Mouse (Mus musculus) frontal cortex, postnatal 25 days (tissue): ENCODE measurements around the gene Gstm4.

ENCODE experiments used
- DNase-seq, 2 experiments: peaks; one replicate each; pipeline ENCODE4 v3.0.0; 2022; ENCODE audit warnings: low spot score in 2 of 2

Gene Gstm4

GRCm38 (mm10) chr3:108044394-108045140 is at the start of gene Gstm4:
Gene Gstm4, minus strand, starts transcription at chr3:108044894.
- DNase-seq: peak; percentile 61 to 77

DNA sequence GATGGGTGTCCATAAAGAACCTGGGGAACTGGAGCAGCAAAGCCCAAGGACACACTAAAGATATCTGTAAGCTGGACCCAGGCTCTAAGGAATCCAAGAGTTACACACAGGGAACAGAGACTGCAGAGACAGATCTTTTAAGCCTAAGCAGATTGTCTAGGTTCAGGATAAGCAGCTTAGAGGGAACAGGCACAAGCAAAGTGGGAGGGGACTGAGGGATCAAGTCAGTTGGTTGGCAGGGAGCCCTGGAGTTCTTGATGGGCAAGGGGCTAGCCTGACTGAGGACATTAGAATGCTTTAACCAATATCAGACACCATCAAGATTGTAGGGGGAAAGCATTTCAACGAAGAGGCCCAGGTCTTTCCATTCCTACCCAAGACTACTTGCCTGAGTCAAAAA is 49.5 kb upstream of the Gstm4 start:
- DNase-seq: no peak

GRCm38 (mm10) chr3:108093306-108093705 is 48.6 kb upstream of the Gstm4 start:
- no peak for DNase-seq

DNA sequence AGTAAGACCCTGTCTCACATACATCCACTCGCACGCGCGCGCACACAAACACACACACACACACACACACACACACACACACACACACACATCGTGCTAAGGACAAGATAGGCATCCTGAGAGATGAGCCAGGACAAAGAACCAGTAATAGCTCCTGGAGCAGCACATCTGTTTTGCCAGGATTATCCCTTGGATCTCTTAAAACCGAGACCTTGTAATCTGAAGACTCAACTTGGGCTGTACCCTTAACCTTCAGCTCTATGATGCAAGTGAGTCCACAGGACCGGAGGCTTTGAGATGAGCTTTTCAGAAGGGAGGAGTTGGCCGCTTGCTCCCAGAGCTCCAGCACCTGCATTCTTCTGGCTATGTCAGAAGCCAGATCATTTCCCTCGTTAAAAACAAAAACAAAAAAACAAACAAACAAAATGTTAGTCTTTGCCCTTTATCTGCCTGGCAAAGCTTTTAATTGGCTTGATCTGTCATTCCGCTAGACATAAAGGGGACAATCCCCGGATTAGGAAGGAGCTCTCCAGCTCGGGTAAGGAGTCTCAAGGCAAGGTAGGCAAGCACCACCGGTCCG is 47.9 kb upstream of the Gstm4 start, which contains the start of gene Gnat2:
TSS of gene Gnat2 (plus strand) at position 254 of the 580 bp plus-strand sequence.
- no peak for DNase-seq

GRCm38 (mm10) chr3:108092030-108092429 is 47.3 kb upstream of the Gstm4 start:
- no peak for DNase-seq

DNA sequence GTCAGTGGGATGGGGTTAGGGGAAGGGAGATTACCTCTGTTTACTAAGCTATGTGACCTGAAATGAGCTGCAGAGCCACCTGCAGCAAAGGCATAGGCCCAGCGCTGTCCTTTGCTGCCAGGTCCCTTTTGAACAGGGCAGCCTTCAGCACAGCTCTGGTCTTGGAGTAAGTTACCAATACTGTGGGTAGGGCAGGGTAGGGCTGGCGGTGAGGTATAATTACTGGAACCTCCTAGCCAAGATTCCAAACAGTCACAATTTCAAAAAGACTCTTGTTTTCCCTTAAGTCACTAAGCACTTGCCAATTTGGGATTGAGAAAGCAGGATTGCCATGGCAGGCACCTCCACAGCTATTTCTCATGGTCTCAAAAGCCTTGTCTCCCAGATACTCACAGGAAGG is 45.9 kb upstream of the Gstm4 start:
- no peak for DNase-seq

DNA sequence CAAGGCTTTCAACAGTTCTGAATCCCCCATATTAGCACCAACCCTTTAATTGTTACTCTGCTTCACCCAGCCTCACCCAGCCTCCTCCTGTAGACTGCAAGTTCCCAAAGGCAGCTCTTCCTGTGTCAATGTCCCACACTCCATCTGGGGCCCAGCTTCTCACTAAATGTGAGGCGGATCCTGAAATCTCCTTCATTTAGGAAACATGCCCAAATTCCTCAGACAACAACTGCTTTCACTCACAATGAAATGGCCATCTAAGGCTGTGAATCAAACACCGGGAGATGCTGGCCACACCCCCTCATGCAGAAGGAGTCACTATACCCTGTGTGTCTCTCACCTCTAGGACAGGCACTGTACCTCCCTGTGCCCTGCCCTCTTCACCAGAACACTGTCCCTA is 45.2 kb upstream of the Gstm4 start:
- no peak for DNase-seq

- DNase-seq: no peak
These were observed 44.2 kb upstream of the Gstm4 start for GRCm38 (mm10) chr3:108088842-108089380.

- DNase-seq: no peak
These were observed 42.6 kb upstream of the Gstm4 start for GRCm38 (mm10) chr3:108087329-108087728.

DNA sequence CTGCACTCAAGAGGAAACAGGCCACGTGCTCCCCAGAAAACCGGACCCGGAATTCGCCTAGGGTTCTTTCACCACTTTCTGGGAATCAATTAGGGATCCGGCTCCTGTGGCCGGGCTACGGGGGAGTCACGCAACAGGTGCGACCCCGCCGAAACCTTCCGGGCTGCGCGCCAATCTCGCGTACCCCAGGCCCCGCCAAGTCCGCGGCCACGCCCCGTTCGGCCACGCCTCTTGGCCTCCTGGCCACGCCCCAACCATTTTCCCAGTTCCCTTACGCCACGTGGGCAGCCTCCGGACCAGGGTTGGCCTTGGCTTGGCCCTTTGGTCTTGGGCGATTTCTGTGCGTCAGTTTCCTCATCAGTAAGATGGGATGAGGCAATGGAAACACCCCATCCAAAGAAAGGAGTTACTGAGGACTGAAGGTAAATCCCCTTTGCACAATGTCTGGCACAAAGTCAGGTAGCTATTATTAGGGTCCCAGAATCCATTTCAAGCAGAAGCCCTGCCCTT is 41.8 kb upstream of the Gstm4 start, which contains the start of gene Ampd2:
TSS of gene Ampd2 (minus strand) at position 182 of the 510 bp plus-strand sequence.
- no peak for DNase-seq

GRCm38 (mm10) chr3:108085721-108086469 is 41.2 kb upstream of the Gstm4 start:
- DNase-seq: no peak

GRCm38 (mm10) chr3:108085281-108085720 is 40.6 kb upstream of the Gstm4 start:
- peak; percentile 81 to 85 for DNase-seq

DNA sequence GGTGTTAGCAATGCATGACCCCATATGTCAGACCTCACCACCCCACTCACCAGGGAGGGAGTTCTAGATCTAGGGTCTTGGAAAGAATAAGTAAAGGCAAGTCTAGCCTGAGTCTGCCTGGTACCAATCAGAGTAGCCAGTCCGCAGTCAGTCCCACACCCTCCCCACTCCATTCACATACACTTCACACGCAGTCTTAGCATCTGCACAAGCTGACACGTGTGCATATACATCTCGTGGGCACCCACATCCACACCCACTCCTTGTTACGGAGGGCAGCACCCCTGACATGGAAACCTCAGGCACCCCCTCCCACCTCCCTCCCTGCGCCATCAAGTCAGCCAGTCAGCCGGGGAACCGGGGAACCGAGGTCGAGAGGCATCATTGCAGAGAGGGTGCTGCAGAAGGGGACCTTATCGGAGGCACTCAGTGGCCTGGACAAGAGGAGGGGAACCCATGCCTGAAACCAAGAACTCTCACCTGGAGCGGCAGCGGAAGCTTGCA is 40.1 kb upstream of the Gstm4 start:
- DNase-seq: peak in 1 of 2 experiments; percentile 36

DNA sequence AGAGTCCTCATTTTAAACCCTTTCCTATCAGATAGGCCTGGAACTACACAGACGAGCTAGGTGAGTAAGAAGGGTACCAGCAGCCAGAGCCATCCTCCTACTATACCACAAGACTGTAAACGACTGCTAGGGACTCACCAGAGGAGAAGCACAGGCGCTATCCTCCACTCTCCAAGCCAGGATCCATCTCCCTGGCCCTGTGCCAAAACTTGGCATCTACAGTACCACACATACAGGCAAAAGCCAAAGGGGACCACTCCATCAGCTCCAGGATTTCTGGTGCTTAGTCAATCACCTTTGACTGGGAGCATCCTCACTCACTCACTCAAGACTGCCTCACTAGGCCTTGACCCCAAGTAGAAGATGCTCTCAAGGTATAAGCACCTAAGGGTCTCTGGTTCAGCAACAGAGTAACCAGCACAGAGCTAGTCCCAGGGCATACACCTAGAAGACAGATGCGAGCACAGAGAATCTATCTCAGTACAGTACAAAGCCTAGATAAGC is 39.3 kb upstream of the Gstm4 start:
- no peak for DNase-seq

GRCm38 (mm10) chr3:108083161-108083560 is 38.5 kb upstream of the Gstm4 start:
- no peak for DNase-seq

DNA sequence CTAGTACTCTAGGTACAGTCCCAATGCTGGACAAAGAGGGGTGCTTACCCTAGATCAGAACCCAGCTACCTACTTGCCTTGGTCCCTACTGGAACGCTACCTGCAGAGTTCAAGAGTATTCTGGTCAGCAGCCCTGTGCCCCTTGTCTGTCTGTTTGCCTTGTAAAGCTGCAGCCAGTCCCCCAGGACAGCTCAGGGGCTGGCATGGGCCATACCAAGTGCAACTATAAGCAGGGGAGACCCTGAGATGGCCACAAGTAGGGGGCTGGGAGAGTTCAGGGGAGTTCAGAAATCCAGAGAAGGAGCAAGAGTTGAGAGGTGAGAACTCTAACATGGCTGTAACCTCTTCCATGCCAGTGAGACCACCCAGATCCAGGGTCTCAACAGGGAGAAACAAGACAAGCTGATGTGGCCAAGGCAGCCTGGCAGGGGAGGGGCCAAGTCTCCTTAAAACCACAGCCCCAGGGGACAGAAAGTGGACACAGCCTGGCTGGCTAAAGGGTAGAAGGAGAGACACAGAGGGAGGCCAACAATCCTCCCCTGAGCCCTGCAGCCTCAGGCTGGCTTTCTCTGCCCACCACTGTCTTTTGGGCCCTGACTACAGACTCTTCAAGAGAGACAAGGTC is 37.7 kb upstream of the Gstm4 start:
- no peak for DNase-seq

DNA sequence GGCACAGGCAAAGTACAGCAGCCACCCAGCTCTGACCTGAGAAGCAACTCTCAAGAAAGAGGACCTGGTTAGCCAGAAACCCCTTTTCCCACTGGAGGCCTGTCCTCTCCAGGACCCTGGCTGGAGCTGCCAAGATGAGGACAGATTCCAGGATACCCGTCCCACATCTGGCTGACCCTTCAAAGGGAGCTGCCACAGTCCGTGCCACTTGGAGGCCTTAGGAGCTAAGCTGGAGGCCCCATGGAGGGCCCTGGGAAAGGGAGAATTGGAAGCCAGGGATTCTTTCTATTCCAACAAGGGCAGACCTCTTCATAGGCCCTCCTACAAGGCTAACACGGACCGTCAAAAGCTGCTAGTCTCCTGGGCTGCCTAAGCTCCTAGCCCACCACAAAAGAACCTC is 37.0 kb upstream of the Gstm4 start:
- no peak for DNase-seq

GRCm38 (mm10) chr3:108076836-108077235 is 32.1 kb upstream of the Gstm4 start:
- DNase-seq: no peak

DNA sequence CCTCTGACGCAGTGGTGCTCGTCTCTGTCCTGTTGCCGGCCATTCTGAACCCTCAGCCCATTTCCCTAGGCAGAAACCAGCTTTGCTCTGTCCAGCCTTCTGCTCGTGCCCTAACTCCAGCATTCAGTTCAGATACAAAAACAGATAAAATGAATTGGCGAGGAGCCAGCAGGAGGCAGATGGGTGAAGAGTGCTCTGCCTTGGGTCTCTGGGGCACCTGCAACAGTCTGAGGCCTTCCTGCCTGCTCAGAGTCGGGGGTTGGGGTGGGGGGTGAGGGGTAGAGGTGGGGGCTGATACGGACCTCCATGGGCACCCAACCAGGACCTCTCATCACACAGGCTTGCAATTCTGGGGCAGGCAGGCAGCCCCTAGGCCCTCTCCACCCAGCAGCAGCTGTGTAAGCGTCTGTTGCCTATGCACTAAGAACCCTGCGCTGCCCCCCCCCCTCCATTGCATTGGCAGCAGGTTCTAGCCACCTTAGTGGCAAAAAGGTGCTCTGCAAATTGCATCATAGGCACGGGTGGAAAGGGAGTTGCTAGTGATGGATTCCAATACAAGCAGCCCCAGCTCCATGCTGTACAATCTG is 28.4 kb upstream of the Gstm4 start:
- no peak for DNase-seq
